Mouse (Mus musculus) lung, adult 18-20 months (tissue): ENCODE measurements at regions not wholly inside any gene's neighbourhood (a gene's known extent, or its start where the extent isn't known, plus 50 kb on each side); places are given as distances from the start of the nearest gene placed in this dataset.
A peak's percentile ranks its signal among the peaks of the same experiment; 100 is the strongest.

Experiments
- DNase-seq, 2 experiments: peaks; one replicate each; pipeline ENCODE4 v3.0.0; 2022; ENCODE audit warnings: mixed read lengths in 2 of 2

- peak; percentile 13 to 37 for DNase-seq
These were observed 167.0 kb upstream of the Slc22a22 start for GRCm38 (mm10) chr15:57644331-57644953.

- DNase-seq = no peak
These were observed 161.7 kb upstream of the Slc22a22 start for GRCm38 (mm10) chr15:57639115-57639514.

DNA sequence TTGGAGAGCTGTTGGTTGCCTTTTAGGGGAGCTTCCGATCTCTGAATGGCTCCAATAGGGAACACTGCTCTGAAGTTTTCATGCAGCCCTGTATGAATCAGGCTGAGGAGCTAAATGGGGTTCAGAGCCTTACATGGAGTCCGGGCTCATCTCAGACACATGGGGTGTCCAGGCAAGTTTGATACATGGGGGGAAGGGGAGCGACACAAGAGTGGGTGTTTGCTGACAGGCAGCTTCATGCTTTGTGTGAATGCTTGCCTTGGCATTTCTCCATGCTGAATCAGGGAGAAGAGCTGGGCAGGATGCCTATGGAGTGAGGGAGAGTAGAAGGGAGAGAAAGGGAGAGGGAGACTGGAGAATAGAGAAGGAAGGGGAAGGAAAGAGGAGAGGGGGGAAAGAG lies 155.6 kb upstream of the Slc22a22 start:
- no peak for DNase-seq

DNA sequence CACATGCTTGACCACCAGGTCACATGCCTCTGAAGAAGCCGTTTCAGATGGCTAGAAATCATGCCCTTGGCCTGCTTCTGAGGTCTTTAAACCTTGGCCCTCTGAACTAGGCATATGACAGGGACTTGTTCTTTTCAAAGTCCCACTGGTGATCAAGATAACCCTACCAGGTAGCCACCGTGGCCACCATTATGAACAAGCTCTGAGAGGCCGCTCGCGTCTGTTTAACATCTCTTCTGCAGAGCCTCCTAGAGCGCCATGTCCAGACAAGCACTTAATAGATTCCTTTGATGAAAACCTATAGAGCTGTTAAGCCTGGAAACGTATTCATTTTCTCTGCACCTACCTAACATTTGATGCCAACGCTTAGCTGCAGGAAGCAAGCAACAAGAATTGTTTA lies 155.1 kb upstream of the Slc22a22 start:
- no peak for DNase-seq

GRCm38 (mm10) chr15:57618466-57618865 lies 141.0 kb upstream of the Slc22a22 start:
- DNase-seq = no peak

- DNase-seq = no peak
These were observed 139.5 kb upstream of the Slc22a22 start for GRCm38 (mm10) chr15:57616880-57617391.

DNA sequence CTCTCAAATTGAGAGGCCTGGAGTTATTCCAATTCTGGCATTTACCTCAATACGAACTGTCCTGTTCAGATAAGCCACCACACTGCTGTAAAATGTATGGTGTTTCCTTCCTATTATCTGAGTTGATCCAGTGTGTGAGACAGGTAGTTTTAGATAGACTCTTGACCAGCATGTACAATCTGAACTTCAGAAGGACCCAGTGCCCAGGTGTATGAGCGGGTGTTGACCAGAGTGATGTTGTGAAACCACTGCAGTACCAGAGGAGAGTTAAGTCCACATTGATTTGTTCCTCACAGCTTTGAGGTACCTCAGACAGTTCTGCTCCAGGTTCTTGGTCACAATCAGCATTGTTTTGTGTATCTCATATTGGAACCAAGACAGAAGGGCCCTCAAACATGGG lies 132.6 kb upstream of the Slc22a22 start:
- no peak for DNase-seq

GRCm38 (mm10) chr15:57608519-57608918 lies 131.1 kb upstream of the Slc22a22 start:
- DNase-seq = no peak

GRCm38 (mm10) chr15:57600562-57600961 lies 123.1 kb upstream of the Slc22a22 start:
- peak in 1 of 2 experiments; percentile 15 for DNase-seq

- no peak for DNase-seq
These were observed 116.0 kb upstream of the Slc22a22 start for GRCm38 (mm10) chr15:57593326-57594004.

DNA sequence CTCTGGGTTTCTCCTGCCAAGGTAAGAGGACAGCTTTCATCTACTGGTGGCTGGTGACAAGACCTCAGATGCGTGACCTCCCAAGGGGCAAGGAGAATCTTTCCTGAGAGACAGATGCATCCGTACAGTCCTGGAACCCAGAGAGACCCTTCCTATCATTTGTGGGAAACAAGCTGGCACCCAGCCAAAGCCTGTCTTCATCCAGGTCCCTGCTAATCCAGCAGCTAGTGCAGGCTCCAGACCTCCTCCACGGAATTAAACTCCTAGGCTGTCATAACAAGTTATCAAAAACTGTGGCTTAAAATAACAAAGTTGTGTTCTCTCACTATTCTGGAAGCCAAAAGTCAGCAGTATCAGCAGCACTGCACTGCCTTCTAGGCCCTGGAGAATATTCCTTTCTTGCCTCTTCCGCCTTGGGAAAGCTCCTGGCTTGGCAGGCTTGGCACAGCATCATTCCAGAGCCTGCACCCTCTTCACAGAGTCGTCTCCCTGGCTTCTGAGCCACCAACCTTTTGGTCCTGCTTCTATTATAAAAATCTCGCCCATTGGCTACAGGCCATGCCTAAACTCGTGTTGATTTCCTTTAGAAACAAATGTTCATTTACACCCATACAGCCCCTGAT lies 113.3 kb upstream of the Slc22a22 start:
- DNase-seq = no peak

DNA sequence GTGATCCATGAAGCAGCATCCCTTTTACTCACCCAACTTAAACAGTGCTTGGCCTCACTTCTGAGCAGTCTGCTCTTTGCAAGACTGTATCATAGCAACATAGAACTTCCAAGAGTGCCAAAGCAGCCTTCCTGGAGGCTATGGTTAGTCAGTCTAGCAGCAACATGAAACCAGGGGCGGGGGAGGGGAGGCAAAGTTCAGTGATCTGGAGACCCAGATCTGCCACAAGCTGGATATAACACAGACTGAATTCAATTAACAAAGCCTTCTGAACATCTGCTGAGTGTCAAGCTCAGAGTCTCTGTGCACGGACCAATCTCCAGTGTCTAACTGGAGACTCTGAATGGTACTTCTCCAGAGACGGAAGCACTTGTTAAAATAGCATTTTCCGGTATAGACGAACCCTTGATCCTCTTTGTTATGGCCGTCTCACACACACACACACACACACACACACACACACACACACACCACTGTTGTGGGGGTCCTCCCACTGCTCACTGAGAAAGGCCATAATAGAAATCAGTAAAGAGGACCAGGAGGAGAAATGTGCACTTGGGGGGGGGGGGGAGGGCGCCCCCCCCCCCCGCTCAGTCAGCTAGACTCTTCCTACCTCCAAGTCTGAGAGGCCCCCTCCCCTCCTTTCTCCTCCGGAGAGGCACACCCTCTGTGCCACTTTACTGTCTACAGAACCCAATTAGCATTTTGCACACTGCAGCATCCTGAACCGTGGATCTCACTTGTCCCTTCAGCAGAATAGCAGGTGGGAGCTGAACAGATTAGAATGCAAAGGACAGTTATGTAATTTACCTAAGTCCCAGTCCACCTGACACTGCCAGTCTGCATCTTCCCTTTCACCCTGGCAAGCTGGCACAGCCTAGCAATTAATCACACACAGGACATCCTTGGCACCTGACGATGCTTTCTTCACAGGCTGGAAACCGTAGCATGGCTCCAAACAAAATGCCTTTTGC lies 112.3 kb upstream of the Slc22a22 start:
- DNase-seq = no peak

DNA sequence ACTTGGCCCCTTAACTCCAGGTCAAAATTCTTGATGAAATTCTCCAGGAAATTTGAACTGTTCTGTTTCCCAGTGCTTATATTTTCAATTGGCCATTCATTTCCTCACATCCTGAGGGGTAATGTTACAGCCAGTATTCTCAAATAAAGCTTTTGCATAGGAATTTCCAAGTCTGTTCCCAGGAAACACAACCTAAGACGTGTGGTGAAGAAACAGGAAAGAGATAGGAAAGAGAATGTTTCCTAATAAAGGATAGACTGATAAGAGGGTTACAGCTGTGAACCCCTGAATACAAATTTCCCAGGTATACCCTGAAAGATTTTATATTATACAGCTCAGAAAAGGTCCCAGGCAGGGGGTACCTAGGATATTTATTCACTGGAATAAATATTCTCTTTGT lies 108.0 kb upstream of the Slc22a22 start:
- DNase-seq = no peak

DNA sequence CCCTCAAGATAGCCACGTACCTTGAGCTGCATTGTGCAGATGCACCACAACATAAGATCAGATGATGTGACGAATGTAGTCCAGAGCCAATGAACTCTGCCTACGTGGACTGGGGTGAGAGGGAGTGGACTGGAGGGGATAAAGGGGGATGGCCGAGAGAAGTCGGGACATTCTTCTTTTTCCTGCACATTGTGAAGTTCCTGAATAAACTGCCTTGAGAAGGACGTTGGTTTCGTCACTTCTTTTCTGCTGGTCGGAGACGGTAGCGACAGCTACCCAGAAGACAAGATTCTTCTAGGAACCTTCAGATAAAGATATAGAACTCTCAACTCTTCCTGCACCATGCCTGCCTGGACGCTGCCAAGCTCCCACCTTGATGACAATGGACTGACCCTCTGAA lies 107.1 kb upstream of the Slc22a22 start:
- no peak for DNase-seq

DNA sequence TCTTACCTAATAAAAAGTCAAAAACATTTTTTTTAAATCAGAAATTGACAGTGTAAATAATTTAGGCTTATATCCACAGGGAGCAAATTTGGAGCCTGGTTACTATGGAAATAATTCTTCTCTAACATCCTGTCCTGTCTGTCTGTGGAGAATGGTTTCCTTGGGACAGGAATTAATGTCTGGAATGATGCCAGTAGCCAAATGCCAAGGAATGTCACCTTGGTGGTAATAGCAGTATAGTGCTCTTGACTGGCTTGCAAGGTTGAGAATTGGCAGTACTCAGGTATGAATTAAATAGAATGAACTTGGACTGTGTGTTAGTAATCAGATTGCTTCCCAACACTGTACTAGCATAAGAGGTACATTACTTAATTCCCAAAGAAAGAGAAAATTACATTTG lies 103.8 kb upstream of the Slc22a22 start:
- no peak for DNase-seq

DNA sequence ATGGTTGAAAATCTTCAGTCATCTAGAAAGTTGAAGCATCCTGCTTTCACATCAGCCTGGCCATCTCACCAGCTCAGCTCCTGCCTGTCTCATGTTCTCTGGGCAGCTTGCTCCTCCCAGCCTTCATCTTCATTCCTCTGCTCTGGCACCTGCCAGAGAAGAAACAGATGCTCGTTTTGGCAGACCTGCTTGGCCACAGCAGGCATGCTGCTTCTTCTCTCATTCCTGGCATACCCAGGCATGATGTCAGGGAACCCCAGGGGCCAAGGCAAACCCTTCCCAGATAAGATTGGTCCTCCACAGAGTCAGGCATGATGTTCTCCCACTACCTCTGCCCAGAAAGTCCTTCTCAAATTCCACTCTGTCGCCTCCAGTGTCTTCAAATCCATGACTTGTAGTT lies 101.4 kb upstream of the Slc22a22 start:
- DNase-seq = no peak

- DNase-seq = no peak
These were observed 96.7 kb upstream of the Slc22a22 start for GRCm38 (mm10) chr15:57574080-57574618.

DNA sequence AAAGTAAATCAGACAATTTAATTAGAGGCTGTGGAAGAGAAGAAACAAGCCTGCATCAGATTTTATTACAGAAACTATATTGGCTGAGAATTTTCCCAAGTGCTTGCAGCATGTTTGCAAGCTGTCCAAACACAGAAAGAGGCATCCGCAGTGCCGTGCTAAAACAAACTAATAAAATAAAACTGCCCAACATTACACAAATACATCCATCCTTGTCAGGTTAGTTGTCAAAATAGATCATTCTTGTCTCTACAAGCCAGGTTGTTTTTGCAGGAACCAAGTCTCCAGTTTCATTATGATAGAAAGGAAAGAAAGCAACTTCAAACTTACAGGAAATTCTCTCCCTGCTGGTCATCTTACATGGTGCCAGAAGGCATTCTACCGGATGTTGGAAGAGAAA lies 95.0 kb upstream of the Slc22a22 start:
- DNase-seq = no peak

- DNase-seq = no peak
These were observed 90.7 kb upstream of the Slc22a22 start for GRCm38 (mm10) chr15:57568006-57568630.

GRCm38 (mm10) chr15:57547154-57547553 lies 69.7 kb upstream of the Slc22a22 start:
- DNase-seq = no peak

GRCm38 (mm10) chr15:57545141-57545540 lies 67.7 kb upstream of the Slc22a22 start:
- no peak for DNase-seq

GRCm38 (mm10) chr15:57543985-57544384 lies 66.6 kb upstream of the Slc22a22 start:
- no peak for DNase-seq
